22 mouse cellular contexts compared by ENCODE assay signal in the genomic region with DNA sequence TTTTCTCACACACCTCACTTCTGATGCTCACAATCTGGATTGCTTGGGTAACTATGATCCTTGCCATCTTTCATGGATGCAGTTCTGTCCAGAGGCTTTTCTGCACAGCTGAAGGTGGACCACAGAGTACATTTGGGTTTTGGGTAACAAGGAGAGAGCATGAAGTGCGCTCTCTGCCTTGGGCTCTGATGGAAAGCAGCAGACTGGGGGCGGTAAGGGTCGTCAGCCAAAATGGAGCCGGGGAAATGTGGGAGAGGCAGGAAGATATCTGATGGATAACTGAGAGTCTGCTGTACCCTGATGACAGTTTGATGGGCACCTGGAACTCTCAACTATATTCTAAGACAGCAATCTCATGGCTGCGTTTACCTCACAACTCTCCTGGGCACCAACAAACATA. TPM values are rescaled to one million over a fixed set of nuclear protein-coding genes. Genes with fewer than 3 reads are reported as not detected.
"Had no signal": no experiment of that assay in that cellular context is flagged by ENCODE, and none has a peak within 500 bp of the region (broad histone marks: within the 10 kb centered on the region; RNA-seq: fewer than 3 reads in every experiment).

No protein-coding gene starts in this region.

- H3K9ac ChIP-seq: liver, postnatal 0 days; lung, embryonic 15.5 days; midbrain, embryonic 12.5 days; midbrain, embryonic 15.5 days; neural tube, embryonic 12.5 days had no signal

- DNase-seq: liver, postnatal 0 days; lung, adult 2 months; lung, postnatal 14 days; lung, postnatal 36 days; retina, postnatal 1 day; right cerebral cortex, adult 18-20 months; right cerebral cortex, postnatal 25 days; right cerebral cortex, postnatal 4 days; spleen, adult 18-20 months; thymus, adult 18-20 months; thymus, postnatal 14 days; thymus, postnatal 36 days had no signal

- H3K36me3 ChIP-seq: lung, embryonic 15.5 days; midbrain, embryonic 12.5 days; midbrain, embryonic 15.5 days; neural tube, embryonic 12.5 days had no signal

- H3K4me3 ChIP-seq: lung, embryonic 15.5 days; megakaryocyte, embryonic 14.5 days; midbrain, embryonic 12.5 days; midbrain, embryonic 15.5 days; neural tube, embryonic 12.5 days had no signal

- H3K4me1 ChIP-seq: lung, embryonic 15.5 days; megakaryocyte, embryonic 14.5 days; midbrain, embryonic 15.5 days; neural tube, embryonic 12.5 days had no signal

- ATAC-seq: liver, postnatal 0 days; lung, postnatal 0 days; midbrain, embryonic 15.5 days had no signal

- H3K27ac ChIP-seq: lung, embryonic 15.5 days; macrophage; midbrain, embryonic 12.5 days; midbrain, embryonic 15.5 days; neural tube, embryonic 12.5 days had no signal

- H3K27me3 ChIP-seq: lung, embryonic 15.5 days; megakaryocyte, embryonic 14.5 days; midbrain, embryonic 12.5 days; neural tube, embryonic 12.5 days had no signal

- H3K4me2 ChIP-seq: lung, embryonic 15.5 days; midbrain, embryonic 12.5 days; midbrain, embryonic 15.5 days; neural tube, embryonic 12.5 days had no signal

- H3K9me3 ChIP-seq: lung, embryonic 15.5 days; midbrain, embryonic 12.5 days; midbrain, embryonic 15.5 days; neural tube, embryonic 12.5 days had no signal

RNA-seq across cellular contexts. Expression of gene Ephb1, which starts 19.4 kb away (rescaled TPM):
- total RNA-seq: megakaryocyte progenitor cell, adult 5-6 weeks; monocyte, adult 5-6 weeks; neutrophil, adult 5-6 weeks had no signal
- polyA plus RNA-seq: macrophage had no signal
